Mouse (Mus musculus) lung, postnatal 0 days (tissue): Measurements from ENCODE around the gene Prkch. TPM values are rescaled to one million over a fixed set of nuclear protein-coding genes. Genes with fewer than 3 reads are reported as not detected.

Experiments
- ATAC-seq: fragments of 200-750 bp; cut with Nextera tagmentation; 2 replicates; pipeline ENCODE4 v1.8.0; 2017; ENCODE audit warnings: moderate library complexity
- DNase-seq: peaks from one replicate; pipeline ENCODE4 v3.0.0-alpha.2; 2016; ENCODE audit warnings: low spot score
- H3K27ac ChIP-seq: fragments of 300-500 bp; sonication (generic); 2 replicates; pipeline ENCODE4 v1.5.1; 2014; ENCODE audit warnings: antibody characterized with exemption, mild to moderate bottlenecking, low read length, mixed read lengths
- H3K27me3 ChIP-seq: fragments of 300-500 bp; sonication (generic); replicated peaks from 2 replicates; pipeline ENCODE4 v1.6.1; 2014; ENCODE audit warnings: low read length, mixed read lengths; ENCODE audit not compliant: insufficient read depth
- H3K36me3 ChIP-seq: fragments of 300-500 bp; sonication (generic); 2 replicates; pipeline ENCODE4 v1.6.1; 2014; ENCODE audit warnings: low read length, mixed read lengths; ENCODE audit not compliant: insufficient read depth
- H3K4me1 ChIP-seq: fragments of 300-500 bp; sonication (generic); 2 replicates; pipeline ENCODE4 v1.6.1; 2014; ENCODE audit warnings: antibody characterized with exemption, low read depth, low read length, mixed read lengths; ENCODE audit not compliant: insufficient read depth
- H3K4me2 ChIP-seq: fragments of 300-500 bp; sonication (generic); replicated peaks from 2 replicates; pipeline ENCODE4 v1.6.1; 2014; ENCODE audit warnings: low read depth, mild to moderate bottlenecking, low read length, moderate library complexity, mixed read lengths
- H3K4me3 ChIP-seq: fragments of 300-500 bp; sonication (generic); 2 replicates; pipeline ENCODE4 v1.5.1; 2014; ENCODE audit warnings: low read depth, low read length
- H3K9ac ChIP-seq: fragments of 300-500 bp; sonication (generic); replicated peaks from 2 replicates; pipeline ENCODE4 v1.6.1; 2014; ENCODE audit warnings: low read depth, mild to moderate bottlenecking
- H3K9me3 ChIP-seq: fragments of 300-500 bp; sonication (generic); 2 replicates; pipeline ENCODE4 v1.6.1; 2016; ENCODE audit warnings: low read length, mixed read lengths
- CTCF ChIP-seq: IDR thresholded peaks from 2 replicates; pipeline ENCODE4 v1.5.1; 2016; ENCODE audit warnings: antibody characterized with exemption, mild to moderate bottlenecking
- EP300 ChIP-seq: IDR thresholded peaks from 2 replicates; pipeline ENCODE4 v1.6.1; 2016; ENCODE audit warnings: antibody characterized with exemption, mild to moderate bottlenecking, control low read depth
- WGBS: fragments of 180-500 bp; shearing (Covaris S2); extraction: QIAGEN DNeasy Blood & Tissue Kit; methylation state at CpG from one replicate; pipeline ENCODE4 v1.1.7; 2014; 5-methylcytosine and 5-hydroxymethylcytosine counted together
- polyA plus RNA-seq: library from polyadenylated mRNA; unstranded; fragments of >200 nt; fragmentation: Nextera tagmentation; extraction: Ambion mirVana; gene quantifications from 2 replicates; pipeline ENCODE4 v1.2.1, GENCODE M21; 2015

Prkch gene
- polyA plus RNA-seq, 1 experiment from 2014 or later: 20.0 TPM

DNA sequence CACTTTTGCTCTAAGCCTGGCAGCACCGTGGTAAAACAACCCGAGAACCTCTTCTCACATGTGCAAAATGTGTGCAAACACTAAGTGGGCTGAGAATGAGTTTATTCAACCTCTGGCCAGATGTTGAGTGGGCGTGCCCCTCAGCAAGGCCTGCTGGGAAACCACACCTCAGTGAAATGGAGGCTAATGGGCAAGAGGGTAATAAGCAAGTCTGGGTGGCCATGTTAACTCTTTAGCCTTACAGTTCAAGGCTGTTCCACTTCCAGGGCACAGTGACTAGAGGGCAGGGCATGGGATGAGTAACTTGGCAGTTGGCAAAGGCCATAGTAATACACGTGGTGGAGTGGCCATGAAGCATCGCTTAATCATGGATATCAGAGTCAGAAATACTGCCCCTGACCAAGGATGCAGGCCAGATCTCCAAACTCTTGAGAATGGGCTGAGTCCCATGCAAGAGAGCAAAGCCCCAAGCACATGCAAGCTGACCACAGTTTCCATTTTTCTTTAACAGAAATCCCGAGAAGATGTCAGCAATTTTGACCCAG lies 191.9 kb downstream of the Prkch start:
- no peak for DNase-seq
- Histone ChIP-seq H3K27me3 (no peaks in the 10 kb centered on the region), H3K27ac (no peak overlapping the region), H3K9me3 (no peaks in the 10 kb centered on the region), H3K4me1 (peaks cover 5% of the 10 kb centered on the region; the same call in 1 of the 2 replicates), H3K4me2 (no peak overlapping the region), H3K4me3 (no peak overlapping the region), H3K36me3 (peaks cover 3% of the 10 kb centered on the region; the same call in 1 of the 2 replicates), H3K9ac (no peak overlapping the region)
- no peak for ATAC-seq
- TF ChIP-seq EP300 (no peak), CTCF (no peak)
- 78% methylated on average over 6 of the region's 6 CpGs for WGBS

DNA sequence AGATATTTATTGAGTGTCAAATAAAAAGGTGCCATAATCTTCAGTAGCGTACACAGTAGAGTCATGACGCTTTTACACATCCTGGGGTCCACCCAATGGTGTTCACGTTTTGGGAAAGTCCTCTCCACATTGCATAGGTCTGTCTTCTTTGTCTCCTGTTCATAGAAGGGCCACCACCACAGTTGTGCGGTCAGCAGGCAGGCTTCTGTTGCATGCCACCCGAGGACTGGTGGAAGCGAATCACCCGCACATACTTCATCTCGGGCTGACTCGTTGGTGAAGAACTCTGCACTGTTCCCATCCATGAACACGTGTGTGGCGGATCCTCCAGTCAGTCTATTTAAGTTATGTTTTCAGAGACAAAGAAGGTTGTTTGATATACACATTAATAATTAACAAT lies 193.1 kb downstream of the Prkch start:
- WGBS: 85% methylated on average over 11 of the region's 11 CpGs
- peaks cover 5% of the 10 kb centered on the region; the same call in 1 of the 2 replicates for H3K4me1 ChIP-seq

DNA sequence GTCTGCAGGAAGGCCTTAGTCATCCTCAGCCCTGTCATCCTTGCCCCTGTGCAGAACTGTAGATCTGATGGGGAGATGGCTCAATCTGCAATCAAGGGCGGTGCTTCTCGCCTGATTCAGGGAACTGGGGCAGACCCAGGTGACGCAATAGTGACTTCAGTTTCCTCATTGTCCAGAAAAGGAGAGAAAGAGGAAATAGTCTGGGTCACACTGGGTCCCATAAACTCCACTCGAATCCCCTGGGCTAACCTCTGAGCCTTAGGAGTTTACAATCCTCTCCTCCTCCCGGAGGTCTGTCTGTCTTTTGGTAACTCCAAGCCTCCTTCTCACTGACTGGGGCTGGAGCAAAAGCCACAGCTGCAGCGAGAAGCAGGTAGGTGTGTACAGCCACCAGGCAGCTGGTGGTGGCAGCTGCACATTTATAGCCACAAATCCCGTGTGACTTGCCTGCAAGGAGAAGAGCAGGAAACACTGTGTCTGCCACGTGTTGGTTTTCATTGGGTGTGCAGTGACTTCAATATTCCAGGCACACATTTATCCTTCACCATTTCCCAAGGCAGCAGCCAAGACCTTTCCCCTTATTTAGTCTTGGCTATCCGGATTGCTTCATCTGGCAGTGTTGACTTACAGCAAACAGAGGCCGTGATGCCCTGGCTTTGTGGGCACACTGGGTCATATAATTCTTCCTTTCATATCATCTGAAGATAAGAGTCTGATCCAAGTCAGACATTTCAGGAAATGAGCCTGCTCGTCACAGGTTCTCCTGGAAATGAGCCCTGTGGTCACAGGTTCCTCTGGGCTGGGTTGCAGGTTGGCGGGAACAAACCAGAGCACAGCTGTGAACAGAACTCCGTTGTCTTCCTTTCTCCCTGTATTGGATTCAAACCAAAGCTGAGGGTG lies 195.0 kb downstream of the Prkch start:
- Histone ChIP-seq H3K27ac (peak overlapping the region; percentile 62), H3K4me3 (no peak overlapping the region), H3K9me3 (no peaks in the 10 kb centered on the region), H3K27me3 (no peaks in the 10 kb centered on the region), H3K4me2 (0 out of 2 replicates have a peak overlapping the region, but pooled peaks have one; percentile 25), H3K4me1 (peaks cover 5% of the 10 kb centered on the region; the same call in 1 of the 2 replicates), H3K36me3 (peaks cover 3% of the 10 kb centered on the region; the same call in 1 of the 2 replicates), H3K9ac (no peak overlapping the region)
- peak; percentile 79 for ATAC-seq
- peak; percentile 84 for DNase-seq
- 37% methylated on average over 13 of the region's 13 CpGs for WGBS
- TF ChIP-seq CTCF (no peak), EP300 (peak; percentile 53)

More for the DNA sequence above, 193.1 kb downstream of the Prkch start:
- H3K4me2 ChIP-seq: no peak overlapping the region
- H3K4me3 ChIP-seq: no peak overlapping the region
- TF ChIP-seq CTCF (no peak), EP300 (no peak)
- H3K27ac ChIP-seq: no peak overlapping the region
- no peaks in the 10 kb centered on the region for H3K27me3 ChIP-seq
- H3K9ac ChIP-seq: no peak overlapping the region
- DNase-seq: no peak
- ATAC-seq: no peak
- no peaks in the 10 kb centered on the region for H3K9me3 ChIP-seq
- peaks cover 3% of the 10 kb centered on the region; the same call in 1 of the 2 replicates for H3K36me3 ChIP-seq

DNA sequence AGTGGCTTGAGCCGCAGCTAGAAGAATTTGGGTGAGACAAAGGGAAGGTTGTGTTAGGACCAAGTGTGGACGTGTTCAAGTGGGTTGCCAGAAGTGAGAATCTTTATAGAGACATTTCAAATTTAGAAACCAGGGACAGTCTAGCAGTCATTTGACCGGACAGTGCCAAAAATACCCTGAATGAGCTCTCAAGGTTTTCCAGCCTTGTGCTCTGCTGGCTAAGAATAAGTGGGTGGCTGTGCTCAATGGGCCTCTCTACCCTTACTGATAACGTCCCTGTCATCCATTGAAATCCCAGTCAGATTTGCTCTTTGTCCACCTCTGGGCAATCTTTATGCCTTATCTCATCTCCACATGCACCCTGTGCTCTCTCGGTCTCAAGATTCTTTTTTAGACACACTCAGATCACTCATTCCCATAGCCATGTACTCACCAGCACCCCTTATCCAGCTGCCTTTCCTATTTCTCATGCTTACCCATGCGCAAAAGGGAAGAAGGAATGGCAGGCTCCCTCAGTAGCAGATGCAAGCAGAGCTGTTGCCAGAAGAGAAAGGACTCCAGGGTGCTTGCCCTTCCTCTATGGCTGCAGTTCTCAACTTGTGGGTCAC lies 196.9 kb downstream of the Prkch start:
- Histone ChIP-seq H3K4me2 (no peak overlapping the region), H3K4me1 (peaks cover 5% of the 10 kb centered on the region; the same call in 1 of the 2 replicates), H3K27me3 (no peaks in the 10 kb centered on the region), H3K36me3 (peaks cover 3% of the 10 kb centered on the region; the same call in 1 of the 2 replicates), H3K9ac (no peak overlapping the region), H3K4me3 (no peak overlapping the region), H3K27ac (no peak overlapping the region), H3K9me3 (no peaks in the 10 kb centered on the region)
- 76% methylated on average over 6 of the region's 6 CpGs for WGBS
- DNase-seq (no peak), ATAC-seq (no peak)
- TF ChIP-seq CTCF (no peak), EP300 (no peak)

DNA sequence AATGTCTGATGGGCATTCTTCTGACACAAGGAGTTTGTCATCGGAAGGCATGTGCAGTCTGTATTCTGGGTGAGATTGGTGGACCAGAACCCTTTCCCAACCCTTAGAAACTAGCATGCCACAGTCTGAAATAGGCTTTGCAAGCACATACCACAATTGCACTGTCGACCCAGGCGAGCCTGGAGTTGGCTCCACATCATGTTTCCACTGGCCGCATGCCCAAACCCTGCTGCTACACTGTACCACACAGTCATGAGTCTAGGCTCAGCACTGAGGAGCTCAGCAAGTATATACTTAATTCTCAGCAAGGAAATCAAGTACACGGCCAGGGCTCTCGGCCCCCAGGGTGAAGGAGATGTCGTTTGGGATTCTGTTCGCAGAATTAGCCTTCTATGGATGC lies 202.3 kb downstream of the Prkch start:
- no peaks in the 10 kb centered on the region for H3K36me3 ChIP-seq
- H3K4me2 ChIP-seq: no peak overlapping the region
- ATAC-seq: peak; percentile 77
- no peaks in the 10 kb centered on the region for H3K9me3 ChIP-seq
- H3K4me3 ChIP-seq: no peak overlapping the region
- H3K27me3 ChIP-seq: no peaks in the 10 kb centered on the region; the same call in 1 of the 2 replicates
- H3K4me1 ChIP-seq: peaks cover 7% of the 10 kb centered on the region; the same call in 1 of the 2 replicates
- DNase-seq: peak; percentile 77
- TF ChIP-seq EP300 (no peak), CTCF (no peak)
- no peak overlapping the region for H3K27ac ChIP-seq
- H3K9ac ChIP-seq: no peak overlapping the region
- WGBS: 48% methylated on average over 8 of the region's 8 CpGs

DNA sequence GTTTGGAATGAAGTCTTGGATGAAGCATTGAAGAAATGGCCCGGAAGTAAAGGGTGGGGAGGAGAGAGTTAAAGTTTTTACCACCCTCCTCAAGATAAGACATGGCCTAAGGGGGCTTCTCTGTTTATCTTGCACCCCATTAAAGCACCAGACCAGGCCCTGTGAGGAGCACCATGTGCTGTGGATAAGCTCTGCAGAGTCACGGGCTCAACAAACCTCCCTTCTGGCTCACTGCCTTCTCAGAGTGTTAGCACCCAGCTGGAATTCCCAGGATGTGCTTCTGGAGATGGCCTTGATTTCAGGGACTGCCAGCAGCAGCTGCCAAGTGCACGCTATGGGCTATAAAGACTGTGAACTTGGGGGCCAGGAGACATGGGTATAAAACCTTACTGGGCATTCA lies 204.3 kb downstream of the Prkch start:
- Histone ChIP-seq H3K4me2 (no peak overlapping the region), H3K9ac (no peak overlapping the region), H3K4me3 (no peak overlapping the region), H3K27me3 (no peaks in the 10 kb centered on the region; the same call in 1 of the 2 replicates), H3K27ac (no peak overlapping the region), H3K9me3 (no peaks in the 10 kb centered on the region), H3K36me3 (no peaks in the 10 kb centered on the region), H3K4me1 (peaks cover 14% of the 10 kb centered on the region; the same call in 1 of the 2 replicates)
- DNase-seq (no peak), ATAC-seq (no peak)
- TF ChIP-seq EP300 (no peak), CTCF (no peak)
- WGBS: 31% methylated on average over 3 of the region's 3 CpGs
